Mouse (Mus musculus): ENCODE data around the gene Srrm4. TPM values are rescaled to one million over a fixed set of nuclear protein-coding genes. Genes with fewer than 3 reads are reported as not detected.

The Srrm4 gene
- polyA plus RNA-seq, 1 experiment from 2014 or later = 0.45 TPM

GRCm38 (mm10) chr5:116406507-116406906 is 185.1 kb downstream of the Srrm4 start:
- DNase-seq (ENCODE audit: low spot score) = no peak
- H3K9me3 ChIP-seq (ENCODE audit: control insufficient read depth, low read length) = no peaks in the 10 kb centered on the region

GRCm38 (mm10) chr5:116405934-116406333 is 185.7 kb downstream of the Srrm4 start:
- 97% methylated on average over 1 of the region's 1 CpGs for WGBS
- TF ChIP-seq CTCF (IDR thresholded peaks at IDR 0.05; ENCODE audit: low read depth) (no peak), EP300 (optimal IDR thresholded peaks at IDR 0.05) (no peak)
- ATAC-seq (ENCODE audit: low FRiP score, low TSS enrichment) (no peak), DNase-seq (ENCODE audit: low spot score) (no peak)
- no peaks in the 10 kb centered on the region for H3K27me3 ChIP-seq (ENCODE audit: control insufficient read depth, insufficient read depth, low read length)
- H3K4me3 ChIP-seq (ENCODE audit: low read depth, low read length) = no peak overlapping the region
- no peak overlapping the region for H3K9ac ChIP-seq (ENCODE audit: low read length)
- H3K9me3 ChIP-seq (ENCODE audit: control insufficient read depth, low read length) = no peaks in the 10 kb centered on the region
- H3K4me2 ChIP-seq (replicated peaks; ENCODE audit: low read depth) = no peak overlapping the region
- no peak overlapping the region for H3K27ac ChIP-seq (replicated peaks)
- peaks cover 6% of the 10 kb centered on the region for H3K4me1 ChIP-seq (replicated peaks; ENCODE audit: control insufficient read depth, insufficient read depth)
- H3K36me3 ChIP-seq (ENCODE audit: control insufficient read depth, insufficient read depth, low read length) = 0 out of 2 replicates have a peak, but pooled peaks cover 4% of the 10 kb centered on the region

More at GRCm38 (mm10) chr5:116406507-116406906, 185.1 kb downstream of the Srrm4 start:
- H3K4me2 ChIP-seq (replicated peaks; ENCODE audit: low read depth) = no peak overlapping the region
- H3K27ac ChIP-seq (replicated peaks) = no peak overlapping the region
- TF ChIP-seq CTCF (IDR thresholded peaks at IDR 0.05; ENCODE audit: low read depth) (no peak), EP300 (optimal IDR thresholded peaks at IDR 0.05) (no peak)
- no peak for ATAC-seq (ENCODE audit: low FRiP score, low TSS enrichment)
- peaks cover 6% of the 10 kb centered on the region for H3K4me1 ChIP-seq (replicated peaks; ENCODE audit: control insufficient read depth, insufficient read depth)
- no peaks in the 10 kb centered on the region for H3K27me3 ChIP-seq (ENCODE audit: control insufficient read depth, insufficient read depth, low read length)
- 52% methylated on average over 3 of the region's 3 CpGs for WGBS
- H3K4me3 ChIP-seq (ENCODE audit: low read depth, low read length) = no peak overlapping the region
- no peak overlapping the region for H3K9ac ChIP-seq (ENCODE audit: low read length)
- H3K36me3 ChIP-seq (ENCODE audit: control insufficient read depth, insufficient read depth, low read length) = 0 out of 2 replicates have a peak, but pooled peaks cover 4% of the 10 kb centered on the region

GRCm38 (mm10) chr5:116404063-116404462 is 187.6 kb downstream of the Srrm4 start:
- TF ChIP-seq CTCF (IDR thresholded peaks at IDR 0.05; ENCODE audit: low read depth) (no peak), EP300 (optimal IDR thresholded peaks at IDR 0.05) (no peak)
- Histone ChIP-seq H3K27me3 (ENCODE audit: control insufficient read depth, insufficient read depth, low read length) (no peaks in the 10 kb centered on the region), H3K9me3 (ENCODE audit: control insufficient read depth, low read length) (no peaks in the 10 kb centered on the region), H3K27ac (replicated peaks) (no peak overlapping the region), H3K4me1 (replicated peaks; ENCODE audit: control insufficient read depth, insufficient read depth) (peaks cover 6% of the 10 kb centered on the region), H3K4me2 (replicated peaks; ENCODE audit: low read depth) (no peak overlapping the region), H3K9ac (ENCODE audit: low read length) (no peak overlapping the region), H3K36me3 (ENCODE audit: control insufficient read depth, insufficient read depth, low read length) (0 out of 2 replicates have a peak, but pooled peaks cover 4% of the 10 kb centered on the region), H3K4me3 (ENCODE audit: low read depth, low read length) (no peak overlapping the region)
- WGBS = 81% methylated on average over 2 of the region's 2 CpGs
- DNase-seq (ENCODE audit: low spot score) (no peak), ATAC-seq (ENCODE audit: low FRiP score, low TSS enrichment) (no peak)

- Histone ChIP-seq H3K9ac (ENCODE audit: low read length) (no peak overlapping the region), H3K4me3 (ENCODE audit: low read depth, low read length) (no peak overlapping the region), H3K36me3 (ENCODE audit: control insufficient read depth, insufficient read depth, low read length) (no peaks in the 10 kb centered on the region), H3K4me1 (replicated peaks; ENCODE audit: control insufficient read depth, insufficient read depth) (no peaks in the 10 kb centered on the region), H3K9me3 (ENCODE audit: control insufficient read depth, low read length) (no peaks in the 10 kb centered on the region), H3K27me3 (ENCODE audit: control insufficient read depth, insufficient read depth, low read length) (no peaks in the 10 kb centered on the region), H3K4me2 (replicated peaks; ENCODE audit: low read depth) (no peak overlapping the region), H3K27ac (replicated peaks) (no peak overlapping the region)
- ATAC-seq (ENCODE audit: low FRiP score, low TSS enrichment) (no peak), DNase-seq (ENCODE audit: low spot score) (no peak)
- 67% methylated on average over 3 of the region's 3 CpGs for whole genome bisulfite sequencing
- TF ChIP-seq CTCF (IDR thresholded peaks at IDR 0.05; ENCODE audit: low read depth) (no peak), EP300 (optimal IDR thresholded peaks at IDR 0.05) (no peak)
Measured at GRCm38 (mm10) chr5:116400801-116401200, 190.8 kb downstream of the Srrm4 start.

GRCm38 (mm10) chr5:116400042-116400730 is 191.4 kb downstream of the Srrm4 start:
- 64% methylated on average over 8 of the region's 8 CpGs for WGBS
- no peak overlapping the region for H3K4me2 ChIP-seq (replicated peaks; ENCODE audit: low read depth)
- ATAC-seq (ENCODE audit: low FRiP score, low TSS enrichment) = no peak
- TF ChIP-seq EP300 (optimal IDR thresholded peaks at IDR 0.05) (no peak), CTCF (IDR thresholded peaks at IDR 0.05; ENCODE audit: low read depth) (no peak)
- H3K36me3 ChIP-seq (ENCODE audit: control insufficient read depth, insufficient read depth, low read length) = no peaks in the 10 kb centered on the region
- H3K27me3 ChIP-seq (ENCODE audit: control insufficient read depth, insufficient read depth, low read length) = no peaks in the 10 kb centered on the region
- H3K4me1 ChIP-seq (replicated peaks; ENCODE audit: control insufficient read depth, insufficient read depth) = no peaks in the 10 kb centered on the region
- no peak overlapping the region for H3K9ac ChIP-seq (ENCODE audit: low read length)
- no peak overlapping the region for H3K27ac ChIP-seq (replicated peaks)
- H3K9me3 ChIP-seq (ENCODE audit: control insufficient read depth, low read length) = no peaks in the 10 kb centered on the region
- DNase-seq (ENCODE audit: low spot score) = no peak
- H3K4me3 ChIP-seq (ENCODE audit: low read depth, low read length) = no peak overlapping the region

GRCm38 (mm10) chr5:116396104-116396503 is 195.5 kb downstream of the Srrm4 start:
- ATAC-seq (ENCODE audit: low FRiP score, low TSS enrichment) (no peak), DNase-seq (ENCODE audit: low spot score) (no peak)
- Histone ChIP-seq H3K4me1 (replicated peaks; ENCODE audit: control insufficient read depth, insufficient read depth) (no peaks in the 10 kb centered on the region), H3K9me3 (ENCODE audit: control insufficient read depth, low read length) (no peaks in the 10 kb centered on the region), H3K27me3 (ENCODE audit: control insufficient read depth, insufficient read depth, low read length) (no peaks in the 10 kb centered on the region), H3K36me3 (ENCODE audit: control insufficient read depth, insufficient read depth, low read length) (no peaks in the 10 kb centered on the region), H3K27ac (replicated peaks) (no peak overlapping the region), H3K4me2 (replicated peaks; ENCODE audit: low read depth) (no peak overlapping the region), H3K9ac (ENCODE audit: low read length) (no peak overlapping the region), H3K4me3 (ENCODE audit: low read depth, low read length) (no peak overlapping the region)
- WGBS = 79% methylated on average over 5 of the region's 5 CpGs
- TF ChIP-seq EP300 (optimal IDR thresholded peaks at IDR 0.05) (no peak), CTCF (IDR thresholded peaks at IDR 0.05; ENCODE audit: low read depth) (no peak)
